Mouse (Mus musculus): ENCODE measurements around the gene Inhbc. TPM values are rescaled to one million over a fixed set of nuclear protein-coding genes. Genes with fewer than 3 reads are reported as not detected.
A peak's percentile ranks its signal among the peaks of the same experiment; 100 is the strongest.

Inhbc gene
- polyA plus RNA-seq, 1 experiment from 2014 or later: not detected

- H3K9me3 ChIP-seq (ENCODE audit: control insufficient read depth, low read length): no peaks in the 10 kb centered on the region
- no peak within 1 kb of the TSS for H3K9ac ChIP-seq (ENCODE audit: low read length)
- H3K27ac ChIP-seq (ENCODE audit: low read depth, low read length): no peak within 1 kb of the TSS
- DNase-seq (ENCODE audit: low spot score) (no peak), ATAC-seq (ENCODE audit: insufficient read depth, low FRiP score, low TSS enrichment) (no peak)
- no peak within 1 kb of the TSS for H3K4me3 ChIP-seq (ENCODE audit: low read depth, low read length)
- 90% methylated on average over 18 of the region's 18 CpGs for WGBS
- no peaks in the 10 kb centered on the region for H3K36me3 ChIP-seq (ENCODE audit: control insufficient read depth, insufficient read depth, low read length)
- no peak within 1 kb of the TSS for H3K4me2 ChIP-seq (ENCODE audit: low read depth)
- no peaks in the 10 kb centered on the region for H3K27me3 ChIP-seq (ENCODE audit: control insufficient read depth, insufficient read depth, low read length)
- no peaks in the 10 kb centered on the region for H3K4me1 ChIP-seq (ENCODE audit: control insufficient read depth, insufficient read depth, low read length)
These were observed 16.0 kb downstream of the Inhbc start, which contains the start of gene Inhbe for GRCm38 (mm10) chr10:127353909-127354895. TSS of gene Inhbe (minus strand) at chr10:127354411.

DNA sequence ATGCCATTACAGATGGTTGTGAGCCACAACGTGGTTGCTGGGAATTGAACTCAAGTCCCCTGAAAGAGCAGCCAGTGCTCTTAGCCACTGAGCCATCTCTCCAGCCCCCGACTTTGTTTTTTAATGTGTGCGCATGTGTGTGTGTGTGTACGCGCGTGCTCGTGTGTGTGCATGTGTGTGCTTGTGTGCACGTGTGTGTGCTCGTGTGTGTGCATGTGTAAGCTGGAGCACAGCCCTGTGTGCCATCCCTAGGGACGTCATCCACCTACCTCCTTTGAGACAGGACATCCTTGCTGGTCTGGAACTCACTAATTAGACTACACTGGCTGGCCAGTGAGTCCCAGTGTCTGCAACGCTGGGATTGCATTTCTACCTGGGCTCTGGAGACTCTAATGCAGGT lies 17.5 kb downstream of the Inhbc start:
- Histone ChIP-seq H3K36me3 (ENCODE audit: control insufficient read depth, insufficient read depth, low read length) (no peaks in the 10 kb centered on the region), H3K27me3 (ENCODE audit: control insufficient read depth, insufficient read depth, low read length) (no peaks in the 10 kb centered on the region), H3K9me3 (ENCODE audit: control insufficient read depth, low read length) (no peaks in the 10 kb centered on the region), H3K4me3 (ENCODE audit: low read depth, low read length) (no peak overlapping the region), H3K4me2 (ENCODE audit: low read depth) (no peak overlapping the region), H3K4me1 (ENCODE audit: control insufficient read depth, insufficient read depth, low read length) (no peaks in the 10 kb centered on the region), H3K9ac (ENCODE audit: low read length) (no peak overlapping the region), H3K27ac (ENCODE audit: low read depth, low read length) (no peak overlapping the region)
- DNase-seq (ENCODE audit: low spot score) (no peak), ATAC-seq (ENCODE audit: insufficient read depth, low FRiP score, low TSS enrichment) (no peak)
- 92% methylated on average over 11 of the region's 11 CpGs for WGBS

DNA sequence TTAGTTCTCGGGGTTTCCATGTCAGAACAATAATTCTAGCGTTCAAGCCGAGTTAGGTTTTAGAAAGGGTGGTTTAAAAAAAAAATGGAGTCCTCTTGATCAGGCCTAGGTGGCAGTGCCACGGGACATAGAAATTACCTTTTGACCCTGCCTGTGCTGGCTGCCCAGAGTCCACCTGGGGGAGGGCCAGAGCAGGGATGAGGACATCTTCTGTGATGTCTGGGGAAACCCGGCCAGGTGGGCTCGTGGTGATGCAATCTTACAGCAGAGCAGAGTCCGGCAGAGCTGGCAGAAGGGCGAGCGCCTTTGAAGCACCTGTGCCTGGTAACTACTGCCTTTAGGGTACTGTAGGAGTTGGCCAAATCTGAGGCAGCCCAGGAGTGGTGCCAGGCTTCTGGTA lies 18.0 kb downstream of the Inhbc start:
- Histone ChIP-seq H3K4me1 (ENCODE audit: control insufficient read depth, insufficient read depth, low read length) (no peaks in the 10 kb centered on the region), H3K36me3 (ENCODE audit: control insufficient read depth, insufficient read depth, low read length) (no peaks in the 10 kb centered on the region), H3K27me3 (ENCODE audit: control insufficient read depth, insufficient read depth, low read length) (no peaks in the 10 kb centered on the region), H3K4me3 (ENCODE audit: low read depth, low read length) (no peak overlapping the region), H3K9ac (ENCODE audit: low read length) (no peak overlapping the region), H3K27ac (ENCODE audit: low read depth, low read length) (no peak overlapping the region), H3K4me2 (ENCODE audit: low read depth) (no peak overlapping the region), H3K9me3 (ENCODE audit: control insufficient read depth, low read length) (no peaks in the 10 kb centered on the region)
- DNase-seq (ENCODE audit: low spot score) (no peak), ATAC-seq (ENCODE audit: insufficient read depth, low FRiP score, low TSS enrichment) (no peak)
- WGBS: 85% methylated on average over 9 of the region's 9 CpGs

DNA sequence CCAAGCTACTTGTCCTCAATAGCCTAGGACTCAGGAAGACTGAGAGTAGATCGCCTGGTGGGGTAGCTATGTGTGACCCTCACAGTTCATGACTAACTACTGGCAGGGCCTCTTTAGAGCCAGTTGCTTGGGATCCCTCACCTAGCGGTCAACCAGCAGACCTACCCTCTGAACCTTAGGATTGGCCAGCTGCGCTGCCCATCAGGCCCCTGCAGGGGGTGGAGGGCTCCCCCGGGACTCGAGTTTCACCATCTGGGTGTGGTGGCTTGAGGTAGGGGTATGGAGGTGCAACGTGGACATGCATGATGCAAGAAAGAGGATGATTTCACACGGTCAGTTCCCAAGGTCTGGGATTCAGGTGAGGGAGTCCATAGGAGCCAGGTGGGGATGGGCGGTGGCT lies 18.5 kb downstream of the Inhbc start:
- 69% methylated on average over 8 of the region's 8 CpGs for WGBS
- no peaks in the 10 kb centered on the region for H3K4me1 ChIP-seq (ENCODE audit: control insufficient read depth, insufficient read depth, low read length)

GRCm38 (mm10) chr10:127351285-127351595 lies 19.0 kb downstream of the Inhbc start:
- WGBS: 85% methylated on average over 8 of the region's 8 CpGs
- Histone ChIP-seq H3K9ac (ENCODE audit: low read length) (no peak overlapping the region), H3K27ac (ENCODE audit: low read depth, low read length) (no peak overlapping the region), H3K4me2 (ENCODE audit: low read depth) (no peak overlapping the region), H3K4me1 (ENCODE audit: control insufficient read depth, insufficient read depth, low read length) (no peaks in the 10 kb centered on the region), H3K4me3 (ENCODE audit: low read depth, low read length) (no peak overlapping the region), H3K36me3 (ENCODE audit: control insufficient read depth, insufficient read depth, low read length) (no peaks in the 10 kb centered on the region), H3K9me3 (ENCODE audit: control insufficient read depth, low read length) (no peaks in the 10 kb centered on the region), H3K27me3 (ENCODE audit: control insufficient read depth, insufficient read depth, low read length) (no peaks in the 10 kb centered on the region)
- DNase-seq (ENCODE audit: low spot score) (no peak), ATAC-seq (ENCODE audit: insufficient read depth, low FRiP score, low TSS enrichment) (no peak)

More for the DNA sequence above, 18.5 kb downstream of the Inhbc start:
- H3K36me3 ChIP-seq (ENCODE audit: control insufficient read depth, insufficient read depth, low read length): no peaks in the 10 kb centered on the region
- no peaks in the 10 kb centered on the region for H3K27me3 ChIP-seq (ENCODE audit: control insufficient read depth, insufficient read depth, low read length)
- no peak overlapping the region for H3K4me2 ChIP-seq (ENCODE audit: low read depth)
- no peak overlapping the region for H3K4me3 ChIP-seq (ENCODE audit: low read depth, low read length)
- no peak for DNase-seq (ENCODE audit: low spot score)
- H3K27ac ChIP-seq (ENCODE audit: low read depth, low read length): no peak overlapping the region
- no peak overlapping the region for H3K9ac ChIP-seq (ENCODE audit: low read length)
- H3K9me3 ChIP-seq (ENCODE audit: control insufficient read depth, low read length): no peaks in the 10 kb centered on the region
- ATAC-seq (ENCODE audit: insufficient read depth, low FRiP score, low TSS enrichment): no peak

DNA sequence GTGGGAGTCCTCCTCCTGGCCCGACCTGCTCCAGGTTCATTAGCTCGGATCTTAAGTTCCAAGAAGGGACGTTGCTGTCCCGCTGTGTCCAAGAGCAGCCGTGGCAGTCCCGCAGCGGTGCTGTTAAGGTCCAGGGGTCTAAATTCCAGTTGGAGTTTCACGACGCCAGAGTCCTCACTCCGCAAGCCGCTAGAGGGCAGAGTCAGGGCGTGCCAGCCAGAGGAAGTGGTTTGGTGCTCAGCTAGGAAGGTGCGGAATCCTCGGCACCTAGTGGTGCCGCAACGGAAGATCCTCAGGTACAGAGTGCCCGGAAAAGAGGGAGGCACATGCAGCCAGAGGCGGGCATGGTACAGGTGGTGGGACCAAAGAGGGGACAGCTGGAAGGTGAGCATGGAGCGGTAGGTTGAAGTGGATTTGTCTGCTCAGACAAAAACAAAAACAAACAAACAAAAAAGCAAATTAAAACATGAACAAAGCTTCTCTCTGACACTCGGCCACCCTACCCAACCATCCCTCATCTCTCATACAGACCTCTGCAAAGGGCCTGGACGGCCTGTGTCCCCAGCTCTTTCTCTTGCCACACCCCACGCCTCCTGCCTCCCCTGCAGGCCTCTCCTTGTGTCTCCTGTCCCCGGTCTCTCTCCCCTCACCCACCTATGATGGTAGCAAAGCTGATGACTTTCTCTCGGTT lies 19.5 kb downstream of the Inhbc start:
- peak; percentile 82 for DNase-seq (ENCODE audit: low spot score)
- peak; percentile 68 for ATAC-seq (ENCODE audit: insufficient read depth, low FRiP score, low TSS enrichment)
- 16% methylated on average over 24 of the region's 24 CpGs for WGBS
- H3K9ac ChIP-seq (ENCODE audit: low read length): no peak overlapping the region
- H3K4me2 ChIP-seq (ENCODE audit: low read depth): peak overlapping the region; percentile 29
- H3K27me3 ChIP-seq (ENCODE audit: control insufficient read depth, insufficient read depth, low read length): no peaks in the 10 kb centered on the region
- no peaks in the 10 kb centered on the region for H3K4me1 ChIP-seq (ENCODE audit: control insufficient read depth, insufficient read depth, low read length)
- no peaks in the 10 kb centered on the region for H3K36me3 ChIP-seq (ENCODE audit: control insufficient read depth, insufficient read depth, low read length)
- no peak overlapping the region for H3K4me3 ChIP-seq (ENCODE audit: low read depth, low read length)
- no peaks in the 10 kb centered on the region for H3K9me3 ChIP-seq (ENCODE audit: control insufficient read depth, low read length)
- H3K27ac ChIP-seq (ENCODE audit: low read depth, low read length): no peak overlapping the region

- H3K36me3 ChIP-seq (ENCODE audit: control insufficient read depth, insufficient read depth, low read length): no peaks in the 10 kb centered on the region
- no peak for ATAC-seq (ENCODE audit: insufficient read depth, low FRiP score, low TSS enrichment)
- 83% methylated on average over 8 of the region's 8 CpGs for WGBS
These were observed 20.4 kb downstream of the Inhbc start for GRCm38 (mm10) chr10:127349810-127350209.

DNA sequence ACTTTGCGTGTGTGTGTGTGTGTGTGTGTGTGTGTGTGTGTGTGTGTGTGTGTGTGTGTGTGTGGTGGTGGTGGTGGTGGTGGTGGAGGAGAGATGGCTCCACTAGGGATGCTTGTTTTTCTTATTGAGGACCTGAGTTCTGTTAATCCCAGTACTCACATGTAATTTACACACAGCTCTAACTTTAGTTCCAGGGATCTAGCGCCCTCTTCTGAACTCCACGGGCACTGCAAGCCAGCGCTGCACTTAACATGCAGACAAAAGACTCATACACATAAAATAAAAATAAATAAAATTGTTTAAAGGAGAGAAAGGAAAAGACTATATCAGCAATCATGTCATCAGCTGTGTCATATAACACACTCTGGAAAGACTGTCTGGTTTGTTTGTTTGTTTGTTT lies 21.3 kb downstream of the Inhbc start:
- no peaks in the 10 kb centered on the region for H3K27me3 ChIP-seq (ENCODE audit: control insufficient read depth, insufficient read depth, low read length)
- ATAC-seq (ENCODE audit: insufficient read depth, low FRiP score, low TSS enrichment): no peak
- H3K36me3 ChIP-seq (ENCODE audit: control insufficient read depth, insufficient read depth, low read length): no peaks in the 10 kb centered on the region
- no peak overlapping the region for H3K27ac ChIP-seq (ENCODE audit: low read depth, low read length)
- H3K9ac ChIP-seq (ENCODE audit: low read length): no peak overlapping the region
- peak; percentile 20 for DNase-seq (ENCODE audit: low spot score)
- WGBS: 71% methylated on average over 4 of the region's 4 CpGs
- H3K4me3 ChIP-seq (ENCODE audit: low read depth, low read length): no peak overlapping the region
- no peak overlapping the region for H3K4me2 ChIP-seq (ENCODE audit: low read depth)
- no peaks in the 10 kb centered on the region for H3K4me1 ChIP-seq (ENCODE audit: control insufficient read depth, insufficient read depth, low read length)
- 0 out of 2 replicates have a peak, but pooled peaks cover 3% of the 10 kb centered on the region for H3K9me3 ChIP-seq (ENCODE audit: control insufficient read depth, low read length)

More at GRCm38 (mm10) chr10:127349810-127350209, 20.4 kb downstream of the Inhbc start:
- no peaks in the 10 kb centered on the region for H3K4me1 ChIP-seq (ENCODE audit: control insufficient read depth, insufficient read depth, low read length)
- no peak overlapping the region for H3K27ac ChIP-seq (ENCODE audit: low read depth, low read length)
- no peak overlapping the region for H3K9ac ChIP-seq (ENCODE audit: low read length)
- 0 out of 2 replicates have a peak, but pooled peaks cover 2% of the 10 kb centered on the region for H3K9me3 ChIP-seq (ENCODE audit: control insufficient read depth, low read length)
- no peaks in the 10 kb centered on the region for H3K27me3 ChIP-seq (ENCODE audit: control insufficient read depth, insufficient read depth, low read length)
- DNase-seq (ENCODE audit: low spot score): no peak
- H3K4me2 ChIP-seq (ENCODE audit: low read depth): no peak overlapping the region
- H3K4me3 ChIP-seq (ENCODE audit: low read depth, low read length): no peak overlapping the region

Measured in neural tube, embryonic 11.5 days (tissue).